Mouse (Mus musculus): Measurements from ENCODE around the gene Tsku. TPM values are rescaled to one million over a fixed set of nuclear protein-coding genes. Genes with fewer than 3 reads are reported as not detected.
A peak's percentile ranks its signal among the peaks of the same experiment; 100 is the strongest.

Tsku gene
- polyA plus RNA-seq, 1 experiment = 5.1 TPM

DNA sequence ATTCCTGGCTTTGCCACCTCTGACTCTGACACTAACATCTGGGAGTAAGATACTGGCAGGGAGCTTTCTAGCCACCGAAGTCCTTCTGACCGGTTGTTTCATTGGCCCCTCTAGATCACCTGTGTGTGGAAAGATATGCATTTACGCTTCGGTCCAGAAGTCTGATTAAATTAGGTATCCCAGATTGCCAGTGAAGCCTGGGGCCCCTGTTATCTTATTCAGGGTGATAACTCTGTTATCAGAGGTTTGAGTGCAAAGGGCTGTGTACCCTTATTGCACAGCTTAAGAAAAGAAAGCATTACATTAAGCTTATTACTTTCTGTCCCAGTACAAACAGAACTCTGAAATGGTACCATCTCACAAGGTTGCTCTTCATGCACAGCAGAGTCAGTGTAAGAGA lies 18.1 kb upstream of the Tsku start:
- Histone ChIP-seq H3K36me3 (ENCODE audit: control insufficient read depth, insufficient read depth, low read length) (no peaks in the 10 kb centered on the region), H3K4me1 (ENCODE audit: control insufficient read depth, insufficient read depth, low read length) (no peaks in the 10 kb centered on the region), H3K27ac (ENCODE audit: control insufficient read depth, insufficient read depth, low read depth, low read length) (no peak overlapping the region), H3K4me3 (ENCODE audit: control insufficient read depth, low read depth, low read length) (no peak overlapping the region), H3K27me3 (ENCODE audit: control insufficient read depth, insufficient read depth, low read length) (no peaks in the 10 kb centered on the region)
- TF ChIP-seq POLR2A (IDR thresholded peaks at IDR 0.05; ENCODE audit: control insufficient read depth, low read depth, low read length) = no peak
- no peak for TF ChIP-seq CTCF (IDR thresholded peaks at IDR 0.05; ENCODE audit: control insufficient read depth, insufficient read depth, insufficient replicate concordance, low read depth, low read length)

- Histone ChIP-seq H3K27me3 (ENCODE audit: control insufficient read depth, insufficient read depth, low read length) (no peaks in the 10 kb centered on the region), H3K4me3 (ENCODE audit: control insufficient read depth, low read depth, low read length) (no peak overlapping the region), H3K27ac (ENCODE audit: control insufficient read depth, insufficient read depth, low read depth, low read length) (no peak overlapping the region), H3K4me1 (ENCODE audit: control insufficient read depth, insufficient read depth, low read length) (no peaks in the 10 kb centered on the region), H3K36me3 (ENCODE audit: control insufficient read depth, insufficient read depth, low read length) (no peaks in the 10 kb centered on the region)
- no peak for TF ChIP-seq CTCF (IDR thresholded peaks at IDR 0.05; ENCODE audit: control insufficient read depth, insufficient read depth, insufficient replicate concordance, low read depth, low read length)
Measured at GRCm38 (mm10) chr7:98377257-98377656, 16.1 kb upstream of the Tsku start.

GRCm38 (mm10) chr7:98371161-98371560 lies 10.0 kb upstream of the Tsku start:
- TF ChIP-seq CTCF (IDR thresholded peaks at IDR 0.05; ENCODE audit: control insufficient read depth, insufficient read depth, insufficient replicate concordance, low read depth, low read length) (no peak), POLR2A (IDR thresholded peaks at IDR 0.05; ENCODE audit: control insufficient read depth, low read depth, low read length) (no peak)
- H3K27ac ChIP-seq (ENCODE audit: control insufficient read depth, insufficient read depth, low read depth, low read length) = no peak overlapping the region
- no peaks in the 10 kb centered on the region for H3K36me3 ChIP-seq (ENCODE audit: control insufficient read depth, insufficient read depth, low read length)

GRCm38 (mm10) chr7:98369762-98370369 lies 8.7 kb upstream of the Tsku start:
- Histone ChIP-seq H3K27me3 (ENCODE audit: control insufficient read depth, insufficient read depth, low read length) (no peaks in the 10 kb centered on the region), H3K4me1 (ENCODE audit: control insufficient read depth, insufficient read depth, low read length) (no peaks in the 10 kb centered on the region), H3K36me3 (ENCODE audit: control insufficient read depth, insufficient read depth, low read length) (no peaks in the 10 kb centered on the region), H3K4me3 (ENCODE audit: control insufficient read depth, low read depth, low read length) (no peak overlapping the region), H3K27ac (ENCODE audit: control insufficient read depth, insufficient read depth, low read depth, low read length) (no peak overlapping the region)
- no peak for TF ChIP-seq POLR2A (IDR thresholded peaks at IDR 0.05; ENCODE audit: control insufficient read depth, low read depth, low read length)
- TF ChIP-seq CTCF (IDR thresholded peaks at IDR 0.05; ENCODE audit: control insufficient read depth, insufficient read depth, insufficient replicate concordance, low read depth, low read length) = no peak

More at GRCm38 (mm10) chr7:98371161-98371560, 10.0 kb upstream of the Tsku start:
- no peaks in the 10 kb centered on the region for H3K27me3 ChIP-seq (ENCODE audit: control insufficient read depth, insufficient read depth, low read length)
- no peak overlapping the region for H3K4me3 ChIP-seq (ENCODE audit: control insufficient read depth, low read depth, low read length)
- H3K4me1 ChIP-seq (ENCODE audit: control insufficient read depth, insufficient read depth, low read length) = no peaks in the 10 kb centered on the region

GRCm38 (mm10) chr7:98361662-98362061 lies 534 bp upstream of the Tsku start:
- H3K27me3 ChIP-seq (ENCODE audit: control insufficient read depth, insufficient read depth, low read length) = no peaks in the 10 kb centered on the region
- no peak overlapping the region for H3K27ac ChIP-seq (ENCODE audit: control insufficient read depth, insufficient read depth, low read depth, low read length)
- H3K36me3 ChIP-seq (ENCODE audit: control insufficient read depth, insufficient read depth, low read length) = no peaks in the 10 kb centered on the region
- peak overlapping the region; percentile 67 for H3K4me3 ChIP-seq (ENCODE audit: control insufficient read depth, low read depth, low read length)
- peaks cover 12% of the 10 kb centered on the region for H3K4me1 ChIP-seq (ENCODE audit: control insufficient read depth, insufficient read depth, low read length)
- TF ChIP-seq CTCF (IDR thresholded peaks at IDR 0.05; ENCODE audit: control insufficient read depth, insufficient read depth, insufficient replicate concordance, low read depth, low read length) = no peak
- TF ChIP-seq POLR2A (IDR thresholded peaks at IDR 0.05; ENCODE audit: control insufficient read depth, low read depth, low read length) = no peak

DNA sequence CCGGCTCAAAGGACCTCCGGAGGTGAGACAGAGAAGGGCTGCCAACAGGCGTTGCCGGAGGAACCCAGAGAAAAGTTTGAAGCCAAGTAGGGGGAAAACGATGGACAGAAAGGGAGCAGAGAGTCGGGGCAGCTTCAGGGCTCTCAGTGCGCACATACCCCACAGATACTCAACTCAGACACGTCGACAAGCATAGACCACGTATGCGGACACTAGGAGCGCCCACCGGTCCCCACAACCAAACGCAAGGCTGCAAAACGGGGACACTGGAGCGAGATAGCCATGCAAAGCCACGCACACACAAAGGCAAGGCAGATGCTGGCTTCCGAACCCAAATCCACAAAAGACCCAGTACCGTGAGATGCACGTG lies 522 bp downstream of the Tsku start:
- Histone ChIP-seq H3K36me3 (ENCODE audit: control insufficient read depth, insufficient read depth, low read length) (no peaks in the 10 kb centered on the region), H3K4me3 (ENCODE audit: control insufficient read depth, low read depth, low read length) (peak overlapping the region; percentile 67), H3K4me1 (ENCODE audit: control insufficient read depth, insufficient read depth, low read length) (peaks cover 12% of the 10 kb centered on the region)

GRCm38 (mm10) chr7:98359951-98360620 lies 1.0 kb downstream of the Tsku start:
- H3K36me3 ChIP-seq (ENCODE audit: control insufficient read depth, insufficient read depth, low read length) = no peaks in the 10 kb centered on the region

More for the DNA sequence above, 522 bp downstream of the Tsku start:
- TF ChIP-seq POLR2A (IDR thresholded peaks at IDR 0.05; ENCODE audit: control insufficient read depth, low read depth, low read length) (0 out of 2 replicates have a peak, but pooled peaks have one; percentile 18), CTCF (IDR thresholded peaks at IDR 0.05; ENCODE audit: control insufficient read depth, insufficient read depth, insufficient replicate concordance, low read depth, low read length) (no peak)
- peak overlapping the region; percentile 47 for H3K27ac ChIP-seq (ENCODE audit: control insufficient read depth, insufficient read depth, low read depth, low read length)
- no peaks in the 10 kb centered on the region for H3K27me3 ChIP-seq (ENCODE audit: control insufficient read depth, insufficient read depth, low read length)

More at GRCm38 (mm10) chr7:98359951-98360620, 1.0 kb downstream of the Tsku start:
- peaks cover 12% of the 10 kb centered on the region for H3K4me1 ChIP-seq (ENCODE audit: control insufficient read depth, insufficient read depth, low read length)
- H3K27ac ChIP-seq (ENCODE audit: control insufficient read depth, insufficient read depth, low read depth, low read length) = no peak overlapping the region
- H3K27me3 ChIP-seq (ENCODE audit: control insufficient read depth, insufficient read depth, low read length) = no peaks in the 10 kb centered on the region
- TF ChIP-seq POLR2A (IDR thresholded peaks at IDR 0.05; ENCODE audit: control insufficient read depth, low read depth, low read length) (no peak), CTCF (IDR thresholded peaks at IDR 0.05; ENCODE audit: control insufficient read depth, insufficient read depth, insufficient replicate concordance, low read depth, low read length) (no peak)
- H3K4me3 ChIP-seq (ENCODE audit: control insufficient read depth, low read depth, low read length) = peak overlapping the region; percentile 67

Data from testis, adult 2 months (tissue).